Mouse (Mus musculus) bone marrow, adult 2 months (tissue): ENCODE data around the gene Atp10a. TPM values are rescaled to one million over a fixed set of nuclear protein-coding genes. Genes with fewer than 3 reads are reported as not detected.

ENCODE experiments used
- H3K27ac ChIP-seq: fragments of 200-500 bp; 2 replicates; pipeline ENCODE4 v1.5.1; 2012; ENCODE audit warnings: low read depth, mild to moderate bottlenecking, control low read depth, inconsistent platforms, low read length; ENCODE audit not compliant: control insufficient read depth, poor library complexity, insufficient read depth
- H3K4me1 ChIP-seq: fragments of 200-500 bp; 2 replicates; pipeline ENCODE4 v1.6.1; 2011; ENCODE audit warnings: low read length; ENCODE audit not compliant: control insufficient read depth, insufficient read depth
- H3K4me3 ChIP-seq: fragments of 200-500 bp; replicated peaks from 2 replicates; pipeline ENCODE3; 2011; ENCODE audit warnings: mild to moderate bottlenecking, low read depth, low read length, control low read depth; ENCODE audit not compliant: control insufficient read depth
- CTCF ChIP-seq: fragments of 200-500 bp; IDR thresholded peaks from 2 replicates; pipeline ENCODE4 v1.5.1; 2011; ENCODE audit warnings: low read length, control low read depth; ENCODE audit not compliant: control insufficient read depth, insufficient read depth
- POLR2A ChIP-seq: fragments of 200-500 bp; IDR thresholded peaks from 2 replicates; pipeline ENCODE4 v1.6.1; 2011; ENCODE audit warnings: low read depth, mild to moderate bottlenecking, control low read depth, low read length, borderline replicate concordance; ENCODE audit not compliant: control insufficient read depth
- WGBS: fragments of 180-500 bp; shearing (Covaris S2); methylation state at CpG from one replicate; pipeline ENCODE4 v1.1.7; 2018; 5-methylcytosine and 5-hydroxymethylcytosine counted together
- polyA plus RNA-seq: library from polyadenylated mRNA; stranded (reverse); fragments of >200 nt; gene quantifications from 2 replicates; pipeline ENCODE4 v1.2.4, GENCODE M21; 2011; ENCODE audit warnings: low replicate concordance; ENCODE audit not compliant: missing spikeins, insufficient read depth, insufficient read length

Atp10a gene
- polyA plus RNA-seq, 1 experiment, result 2.5 TPM

GRCm38 (mm10) chr7:58716626-58717025 lies 60.7 kb downstream of the Atp10a start:
- no peak overlapping the region for H3K27ac ChIP-seq
- H3K4me1 ChIP-seq, result no peaks in the 10 kb centered on the region; the same call in 1 of the 2 replicates
- TF ChIP-seq POLR2A, result no peak
- 33% methylated on average over 3 of the region's 3 CpGs for WGBS
- no peak overlapping the region for H3K4me3 ChIP-seq

GRCm38 (mm10) chr7:58718556-58718955 lies 62.6 kb downstream of the Atp10a start:
- no peak overlapping the region for H3K27ac ChIP-seq
- H3K4me1 ChIP-seq, result no peaks in the 10 kb centered on the region; the same call in 1 of the 2 replicates
- 76% methylated on average over 2 of the region's 2 CpGs for WGBS
- no peak for TF ChIP-seq POLR2A
- TF ChIP-seq CTCF, result no peak
- no peak overlapping the region for H3K4me3 ChIP-seq

- Histone ChIP-seq H3K4me1 (no peaks in the 10 kb centered on the region; the same call in 1 of the 2 replicates), H3K4me3 (no peak overlapping the region), H3K27ac (no peak overlapping the region)
- 54% methylated on average over 4 of the region's 4 CpGs for WGBS
- TF ChIP-seq CTCF, result no peak
- no peak for TF ChIP-seq POLR2A
Observed at GRCm38 (mm10) chr7:58719218-58719938, 63.4 kb downstream of the Atp10a start.

- WGBS, result 24% methylated on average over 1 of the region's 1 CpGs
- TF ChIP-seq CTCF (no peak), POLR2A (no peak)
- Histone ChIP-seq H3K27ac (no peak overlapping the region), H3K4me3 (no peak overlapping the region), H3K4me1 (no peaks in the 10 kb centered on the region; the same call in 1 of the 2 replicates)
Observed at GRCm38 (mm10) chr7:58722250-58722649, 66.3 kb downstream of the Atp10a start.

- no peak overlapping the region for H3K4me3 ChIP-seq
- no peak overlapping the region for H3K27ac ChIP-seq
- no peaks in the 10 kb centered on the region; the same call in 1 of the 2 replicates for H3K4me1 ChIP-seq
- 6% methylated on average over 8 of the region's 8 CpGs for WGBS
- no peak for TF ChIP-seq POLR2A
- TF ChIP-seq CTCF, result no peak
Observed at GRCm38 (mm10) chr7:58730201-58730600, 74.2 kb downstream of the Atp10a start.

GRCm38 (mm10) chr7:58730831-58731230 lies 74.9 kb downstream of the Atp10a start:
- Histone ChIP-seq H3K4me1 (no peaks in the 10 kb centered on the region; the same call in 1 of the 2 replicates), H3K27ac (no peak overlapping the region), H3K4me3 (no peak overlapping the region)
- TF ChIP-seq CTCF (no peak), POLR2A (no peak)
- 8% methylated on average over 1 of the region's 1 CpGs for WGBS

- Histone ChIP-seq H3K4me3 (no peak overlapping the region), H3K4me1 (no peaks in the 10 kb centered on the region; the same call in 1 of the 2 replicates), H3K27ac (no peak overlapping the region)
- whole genome bisulfite sequencing, result 54% methylated on average over 6 of the region's 6 CpGs
- no peak for TF ChIP-seq CTCF
- no peak for TF ChIP-seq POLR2A
Observed at GRCm38 (mm10) chr7:58732406-58732805, 76.4 kb downstream of the Atp10a start.

- WGBS, result 73% methylated on average over 6 of the region's 6 CpGs
- no peak overlapping the region for H3K4me3 ChIP-seq
- no peak overlapping the region for H3K27ac ChIP-seq
- no peaks in the 10 kb centered on the region; the same call in 1 of the 2 replicates for H3K4me1 ChIP-seq
- TF ChIP-seq CTCF, result no peak
- no peak for TF ChIP-seq POLR2A
Observed at GRCm38 (mm10) chr7:58733490-58733901, 77.5 kb downstream of the Atp10a start.
